Mouse (Mus musculus) T-helper 17 cell (primary cell): ENCODE measurements at regions not wholly inside any gene's neighbourhood (a gene's known extent, or its start where the extent isn't known, plus 50 kb on each side); places are given as distances from the start of the nearest gene placed in this dataset.

ENCODE experiments used
- in situ Hi-C, 2 experiments: fragments of 300-600 bp; cut with MboI, MseI; formaldehyde crosslinking; loops; 1 replicate in 1 of 2; 2 replicates in 1 of 2; pipeline ENCODE4 v1.15.1; 2025; ENCODE audit warnings: high pct_unique_total_duplicates in 2 of 2

- in situ Hi-C loops, result no loop called here
Observed at GRCm38 (mm10) chr9:47909051-47909450, 252.8 kb upstream of the Nxpe4 start.

DNA sequence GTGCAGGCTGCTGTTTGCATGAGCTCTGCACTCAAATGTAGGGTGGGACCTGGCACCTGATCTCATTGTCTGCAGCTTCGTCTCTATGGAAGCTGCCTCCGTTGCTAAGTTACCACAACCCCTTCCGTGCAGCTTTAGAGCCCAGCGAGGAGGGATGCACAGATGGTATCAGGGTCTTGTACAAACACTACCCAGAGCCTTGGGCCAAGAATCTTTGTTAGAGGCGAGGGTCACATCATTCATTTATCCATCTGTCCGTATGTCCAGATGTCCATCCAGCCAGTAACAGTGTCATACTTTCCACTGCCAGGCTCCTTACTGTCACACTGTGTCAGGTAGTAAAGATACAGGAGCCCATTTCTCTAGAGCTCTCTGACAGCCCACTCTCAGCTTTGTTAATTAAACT lies 251.3 kb upstream of the Nxpe4 start:
- in situ Hi-C loops, result loop anchor here in 1 of 2 experiments (10.0 kb wide), 1 partner anchor 416 kb away; no protein-coding TSS in a partner anchor

DNA sequence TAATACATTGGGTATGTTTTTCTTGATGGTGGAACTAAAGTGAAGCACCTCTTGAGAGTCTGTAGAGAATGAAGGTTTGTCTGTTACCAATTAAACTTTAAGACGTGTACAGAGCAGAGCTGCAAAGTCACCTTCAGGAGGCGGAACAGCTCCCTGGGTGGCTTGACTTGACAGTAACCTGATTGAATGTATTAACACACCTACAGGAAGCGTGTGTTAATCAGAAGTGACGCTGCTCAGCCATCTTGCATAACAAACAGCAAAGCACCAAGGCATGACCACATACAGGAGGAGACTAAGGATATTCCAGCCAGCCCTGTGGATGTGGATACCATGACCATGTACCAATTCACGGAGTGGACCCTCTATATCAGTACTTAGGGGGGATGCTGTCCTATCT lies 249.0 kb upstream of the Nxpe4 start:
- in situ Hi-C loops, result loop anchor here in 1 of 2 experiments (10.0 kb wide), 1 partner anchor 418 kb away; no protein-coding TSS in a partner anchor

DNA sequence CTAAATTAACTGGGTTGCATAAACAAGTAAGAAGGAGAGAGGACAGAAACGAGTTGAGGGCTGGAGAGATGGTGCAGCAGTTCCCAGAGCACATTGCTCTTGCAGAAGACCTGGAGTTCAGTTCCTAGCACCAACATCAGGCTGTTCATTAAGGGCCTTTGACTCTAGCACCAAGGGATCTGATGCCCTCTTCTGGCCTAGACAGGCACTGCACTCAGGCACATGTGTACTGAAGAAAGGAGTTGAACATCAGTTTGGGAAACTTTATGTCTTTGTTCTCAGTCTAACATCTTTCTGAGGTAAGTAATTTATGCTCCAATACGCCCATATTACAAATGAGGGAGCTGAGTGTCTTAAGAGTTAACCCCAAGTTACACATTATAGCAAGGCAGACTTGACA lies 226.5 kb upstream of the Nxpe4 start:
- in situ Hi-C loops, result loop anchor here in 1 of 2 experiments (10.0 kb wide), 1 partner anchor 1660 kb away; no protein-coding TSS in a partner anchor

DNA sequence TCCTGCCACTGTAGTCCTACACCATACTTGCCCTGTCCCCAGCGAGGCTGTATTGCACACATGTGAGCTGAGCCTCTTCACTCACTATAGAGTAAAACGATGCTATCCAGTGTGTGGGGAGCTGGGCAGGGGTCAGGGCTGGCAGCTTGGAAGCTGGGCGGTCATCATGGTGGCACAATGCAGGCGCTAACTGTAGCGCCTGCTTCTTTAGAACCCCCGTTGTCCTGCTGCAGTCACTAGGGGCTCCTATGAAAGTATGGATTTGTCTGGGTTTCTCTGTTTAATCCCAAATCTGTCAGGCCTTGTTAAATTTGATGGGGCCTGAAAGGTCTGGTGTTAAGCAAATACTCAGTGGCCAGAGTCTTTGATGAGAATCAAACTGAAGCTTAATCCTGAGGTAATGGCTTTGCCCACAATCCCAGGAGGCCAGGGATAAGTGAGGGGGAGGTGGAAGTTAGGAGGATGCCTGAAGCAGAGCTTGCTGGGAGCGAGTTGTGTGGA lies 225.8 kb upstream of the Nxpe4 start:
- in situ Hi-C loops, result loop anchor here in 1 of 2 experiments (10.0 kb wide), 1 partner anchor 1659 kb away; no protein-coding TSS in a partner anchor

GRCm38 (mm10) chr9:47938941-47939710 lies 222.7 kb upstream of the Nxpe4 start:
- in situ Hi-C loops, result loop anchor here in 1 of 2 experiments (10.0 kb wide), 1 partner anchor 1656 kb away; no protein-coding TSS in a partner anchor

DNA sequence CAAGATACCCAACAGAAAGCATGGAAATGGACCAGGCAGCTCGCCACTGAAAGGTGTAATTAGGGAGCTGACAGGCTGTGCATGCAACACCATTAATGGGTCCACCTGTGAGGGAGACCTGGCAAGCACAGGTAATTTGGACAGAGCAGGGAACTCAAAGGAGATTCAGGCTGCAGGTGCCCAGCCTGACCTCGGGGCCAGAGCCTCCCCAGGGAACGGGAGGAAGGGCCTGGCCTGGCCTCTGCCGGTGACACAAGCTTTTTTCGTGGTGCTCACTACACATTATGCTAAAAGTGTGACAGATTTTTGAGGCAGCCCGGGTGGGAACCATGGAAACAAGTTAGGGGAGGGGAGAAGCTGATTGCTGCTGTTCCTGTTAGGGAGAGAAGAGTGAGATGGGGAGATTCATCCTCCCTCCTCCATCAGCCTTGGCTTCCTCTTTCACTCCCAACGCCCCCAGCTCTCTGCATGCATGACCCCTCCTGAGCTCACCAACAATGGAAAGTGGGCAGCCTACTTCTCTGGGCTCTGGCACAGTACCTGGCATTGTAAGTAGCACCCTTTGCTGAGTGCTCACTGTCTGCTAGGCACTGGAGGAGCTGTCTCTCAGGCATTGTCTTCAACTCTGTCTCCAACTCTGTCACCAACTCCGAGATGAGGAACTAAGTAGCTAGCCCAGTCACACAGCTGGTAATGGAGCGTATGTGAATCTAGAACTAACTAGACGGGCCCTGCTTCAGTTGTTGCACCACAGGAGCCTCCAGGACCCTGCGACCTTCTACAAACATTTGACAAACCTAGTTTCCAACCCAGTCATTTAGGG lies 218.9 kb upstream of the Nxpe4 start:
- in situ Hi-C loops, result no loop called here

DNA sequence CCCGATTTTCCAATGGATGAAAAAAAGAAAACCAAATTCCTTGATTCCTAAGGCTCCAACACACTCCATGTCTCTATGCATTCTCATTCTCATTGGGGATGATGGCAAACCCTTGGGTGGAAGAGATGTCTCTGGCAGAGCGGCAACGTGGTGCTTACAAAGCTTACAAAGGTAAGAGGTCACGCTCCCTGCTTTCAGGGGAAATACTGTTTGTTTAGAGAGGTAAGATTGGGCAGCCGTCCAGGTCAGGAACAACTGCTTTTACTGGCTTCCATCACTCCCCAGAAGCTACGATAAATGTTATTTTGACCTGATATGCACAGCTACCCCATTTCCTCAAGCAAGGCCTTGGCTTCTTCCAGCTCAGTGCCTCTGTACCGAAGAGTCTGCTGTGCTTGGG lies 215.6 kb upstream of the Nxpe4 start:
- in situ Hi-C loops, result no loop called here

- in situ Hi-C loops, result no loop called here
Observed at GRCm38 (mm10) chr9:47957881-47958280, 203.9 kb upstream of the Nxpe4 start.

GRCm38 (mm10) chr9:47958861-47959260 lies 203.0 kb upstream of the Nxpe4 start:
- in situ Hi-C loops, result no loop called here

GRCm38 (mm10) chr9:47961176-47961575 lies 200.6 kb upstream of the Nxpe4 start:
- in situ Hi-C loops, result no loop called here

GRCm38 (mm10) chr9:47962161-47962560 lies 199.7 kb upstream of the Nxpe4 start:
- in situ Hi-C loops, result no loop called here

- in situ Hi-C loops, result no loop called here
Observed at GRCm38 (mm10) chr9:47962589-47962988, 199.2 kb upstream of the Nxpe4 start.

GRCm38 (mm10) chr9:47973130-47973529 lies 188.7 kb upstream of the Nxpe4 start:
- in situ Hi-C loops, result no loop called here

DNA sequence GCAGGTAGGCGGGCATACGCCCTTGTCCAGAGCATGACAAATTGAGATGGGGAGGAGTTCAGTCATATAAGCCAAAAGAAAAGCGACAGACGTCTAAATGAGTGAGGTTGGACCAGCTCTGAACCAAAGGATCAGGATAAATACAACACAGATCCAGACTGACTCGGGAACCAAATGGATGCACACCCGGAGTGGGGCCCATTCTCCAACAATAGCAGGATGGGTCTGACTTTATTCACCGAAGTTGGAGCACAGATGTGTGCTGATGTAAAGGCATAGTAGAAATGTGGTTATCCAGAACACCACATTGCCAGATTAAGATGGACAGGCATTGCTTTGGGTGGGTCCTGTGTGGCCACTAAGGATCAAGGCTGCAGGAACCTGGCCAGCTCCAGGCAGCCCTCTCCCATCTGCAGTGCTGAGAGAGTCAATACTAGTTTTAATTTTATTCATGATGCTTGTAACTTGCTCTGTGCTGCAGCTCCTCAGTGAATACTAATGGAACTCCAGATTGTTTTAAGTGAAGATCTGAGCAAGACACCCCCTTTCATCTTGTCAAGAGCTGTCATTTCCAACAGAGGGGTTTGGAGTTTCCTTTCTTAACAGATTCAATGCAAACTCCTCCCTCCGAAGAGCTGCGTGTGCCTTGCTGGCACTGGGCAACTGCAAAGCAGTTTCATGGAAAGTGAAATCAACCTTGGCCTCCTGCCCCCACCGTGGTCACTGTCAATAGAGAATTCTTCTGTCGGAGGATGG lies 176.3 kb upstream of the Nxpe4 start:
- in situ Hi-C loops, result no loop called here

DNA sequence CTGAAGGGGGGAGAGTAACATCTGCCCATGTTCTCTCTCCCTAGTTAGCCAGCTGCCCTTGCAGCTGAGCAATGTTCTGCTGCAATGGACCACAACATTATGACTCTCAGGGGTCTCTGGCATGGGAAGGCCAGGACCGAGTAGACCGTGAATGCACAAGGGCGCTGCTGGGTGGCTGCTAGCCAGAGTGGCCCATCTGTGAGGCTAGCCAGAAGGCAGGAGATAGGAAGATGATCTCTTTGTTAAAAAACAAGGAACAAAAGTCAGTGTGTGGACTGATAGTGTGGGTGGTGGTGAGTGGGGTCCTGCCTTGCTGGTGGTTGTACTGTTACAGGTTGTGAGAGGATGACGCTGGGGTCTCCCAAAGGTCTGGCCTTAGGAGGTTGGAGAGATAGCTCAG lies 174.6 kb upstream of the Nxpe4 start:
- in situ Hi-C loops, result no loop called here

DNA sequence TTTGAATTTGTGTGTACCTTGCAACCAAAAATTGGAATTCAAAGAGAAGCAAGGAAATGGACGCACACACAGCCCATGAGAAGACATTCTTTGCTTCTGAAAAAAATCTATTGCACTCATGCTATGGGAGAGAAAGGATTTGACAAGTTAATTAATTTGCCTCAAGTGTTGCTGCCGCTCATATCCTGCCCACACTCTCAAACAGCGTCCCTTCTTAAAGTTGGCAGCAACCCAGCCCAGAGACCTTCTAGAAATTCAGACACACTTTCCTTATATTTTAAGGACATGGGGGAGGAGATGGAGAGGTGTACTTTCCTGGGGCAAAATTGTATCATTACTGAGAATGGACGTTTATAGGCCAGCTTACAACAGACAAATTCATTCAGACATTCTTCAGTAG lies 167.2 kb upstream of the Nxpe4 start:
- in situ Hi-C loops, result no loop called here

DNA sequence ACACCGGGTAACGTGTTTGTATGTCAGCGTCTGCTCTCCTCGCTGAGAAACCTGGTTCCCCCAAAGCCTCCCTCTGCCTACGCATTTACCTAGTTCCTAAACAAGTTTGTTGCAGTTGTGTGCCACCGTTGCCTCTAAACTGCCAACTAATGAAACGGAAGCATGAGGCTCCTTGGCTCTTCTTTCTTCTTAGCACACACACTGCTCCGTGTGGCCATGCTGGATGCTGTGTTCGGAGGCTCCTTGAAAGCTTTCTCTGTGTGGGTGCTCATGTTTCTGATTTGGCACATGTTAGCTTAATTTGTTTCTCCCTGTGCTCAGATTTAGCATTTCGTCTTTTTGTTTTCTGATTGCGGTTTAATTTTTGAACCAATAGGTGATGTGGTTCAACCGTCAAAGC lies 162.2 kb upstream of the Nxpe4 start:
- in situ Hi-C loops, result loop anchor here in 1 of 2 experiments (10.0 kb wide), 1 partner anchor 785 kb away; no protein-coding TSS in a partner anchor

- in situ Hi-C loops, result no loop called here
Observed at GRCm38 (mm10) chr9:48029021-48029420, 132.8 kb upstream of the Nxpe4 start.

DNA sequence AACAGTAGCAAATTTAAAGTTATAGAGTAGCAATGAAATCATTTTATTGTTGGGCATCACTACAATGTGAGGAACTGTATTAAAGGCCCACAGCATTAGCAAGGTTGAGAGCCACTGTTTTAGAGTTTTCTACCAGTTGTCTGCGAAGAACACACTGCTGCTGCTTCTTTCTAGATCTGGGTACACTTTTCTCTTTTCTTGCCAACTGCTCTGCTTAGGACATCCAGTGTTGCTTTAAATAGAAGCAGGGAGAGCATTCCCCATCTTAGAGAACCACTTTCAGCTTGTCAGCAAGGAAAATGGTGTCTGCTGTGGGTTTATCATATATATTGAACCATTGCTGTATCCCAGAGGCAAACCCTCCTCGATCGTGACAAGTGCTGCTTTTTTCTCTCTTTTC lies 131.0 kb upstream of the Nxpe4 start:
- in situ Hi-C loops, result no loop called here

DNA sequence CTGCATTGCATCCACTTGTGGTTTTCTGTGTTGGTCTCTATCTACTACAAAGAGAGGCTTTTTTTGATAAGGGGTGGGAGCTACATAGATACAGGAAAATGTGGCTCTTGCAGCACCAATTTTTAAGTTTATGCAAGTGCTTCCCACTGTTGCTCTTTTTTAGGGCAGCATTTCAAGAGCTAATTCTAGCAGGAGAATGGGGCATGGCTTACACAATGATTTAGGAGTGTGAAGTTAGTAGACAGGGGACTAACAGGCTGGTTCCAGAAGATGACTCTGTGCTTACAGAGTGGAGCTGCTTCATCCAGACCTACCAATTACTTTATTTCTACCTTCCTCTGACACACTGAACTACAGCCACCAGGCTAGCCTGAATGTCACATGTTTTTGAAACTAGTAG lies 125.9 kb upstream of the Nxpe4 start:
- in situ Hi-C loops, result no loop called here
